Mouse (Mus musculus) E14TG2a.4 (cell line): ENCODE measurements at regions not wholly inside any gene's neighbourhood (a gene's known extent, or its start where the extent isn't known, plus 50 kb on each side); places are given as distances from the start of the nearest gene placed in this dataset.

Experiments
- CTCF ChIP-seq: conservative IDR thresholded peaks from 2 replicates; pipeline ENCODE4 v1.5.1; 2014; ENCODE audit warnings: low read length
- NANOG ChIP-seq: IDR thresholded peaks from 2 replicates; pipeline ENCODE4 v1.6.1; 2014; ENCODE audit warnings: borderline replicate concordance, low read length, mixed read lengths
- POU5F1 ChIP-seq: IDR thresholded peaks from 2 replicates; pipeline ENCODE4 v1.6.1; 2014; ENCODE audit warnings: low read length, borderline replicate concordance

GRCm38 (mm10) chr12:110074921-110075320 is 203.9 kb upstream of the Dio3 start:
- TF ChIP-seq NANOG (no peak), CTCF (no peak), POU5F1 (no peak)
